Mouse (Mus musculus) E14TG2a.4 (cell line): ENCODE measurements around the gene Dnajc17.

Experiments
- CTCF ChIP-seq: conservative IDR thresholded peaks from 2 replicates; pipeline ENCODE4 v1.5.1; 2014; ENCODE audit warnings: low read length
- NANOG ChIP-seq: IDR thresholded peaks from 2 replicates; pipeline ENCODE4 v1.6.1; 2014; ENCODE audit warnings: borderline replicate concordance, low read length, mixed read lengths
- POU5F1 ChIP-seq: IDR thresholded peaks from 2 replicates; pipeline ENCODE4 v1.6.1; 2014; ENCODE audit warnings: low read length, borderline replicate concordance

DNA sequence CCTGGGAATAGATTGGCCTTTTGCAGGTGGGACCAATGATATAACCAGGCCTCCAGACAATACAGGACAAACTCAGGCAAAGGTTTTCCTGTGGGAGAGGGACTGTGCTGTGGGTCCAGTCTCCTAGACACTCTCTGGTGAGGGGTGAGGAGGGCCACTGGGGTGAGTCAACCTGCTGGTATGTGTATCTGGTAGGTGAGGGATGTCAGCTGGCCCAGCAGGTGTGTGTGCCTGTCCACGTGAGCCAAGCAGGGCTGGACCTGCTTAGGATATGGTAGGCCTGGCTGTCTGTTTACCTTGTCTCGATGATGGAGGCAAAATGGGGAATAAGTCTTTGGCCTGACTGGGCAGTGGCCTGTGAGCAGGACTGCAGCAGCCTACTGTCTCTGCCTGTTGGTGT, 30.1 kb upstream of the Dnajc17 start:
- TF ChIP-seq CTCF, result no peak
- TF ChIP-seq POU5F1, result no peak
- TF ChIP-seq NANOG, result no peak
